Mouse (Mus musculus) CH12.LX (cell line): ENCODE results near the gene B3gnt6. TPM values are rescaled to one million over a fixed set of nuclear protein-coding genes. Genes with fewer than 3 reads are reported as not detected.

Source experiments
- DNase-seq: peaks from one replicate; pipeline ENCODE4 v3.0.0-alpha.2; 2013; ENCODE audit errors: extremely low read depth
- H3K27ac ChIP-seq: 2 replicates; pipeline ENCODE4 v1.5.1; 2012; ENCODE audit warnings: low read depth, mild to moderate bottlenecking, control low read depth, moderate library complexity; ENCODE audit not compliant: insufficient read depth
- H3K27me3 ChIP-seq: replicated peaks from 2 replicates; pipeline ENCODE3; 2012; ENCODE audit warnings: inconsistent platforms
- H3K36me3 ChIP-seq, 2 experiments: replicated peaks in 1 of 2; 2 replicates each; pipeline versions ENCODE3 to v1.6.1; 2012; ENCODE audit warnings: inconsistent platforms in 1 of 2, low read length in 1 of 2, mild to moderate bottlenecking in 1 of 2, mixed read lengths in 1 of 2, moderate library complexity in 1 of 2; ENCODE audit not compliant: control insufficient read depth in 1 of 2, insufficient read depth in 1 of 2
- H3K4me1 ChIP-seq, 2 experiments: 2 replicates each; pipeline ENCODE4 v1.6.1; 2012; ENCODE audit warnings: inconsistent platforms in 1 of 2, moderate library complexity in 1 of 2; ENCODE audit not compliant: insufficient read depth in 2 of 2, control insufficient read depth in 1 of 2
- H3K4me2 ChIP-seq: 2 replicates; pipeline ENCODE4 v1.6.1; 2012; ENCODE audit warnings: low read depth, mild to moderate bottlenecking, control low read depth; ENCODE audit not compliant: poor library complexity, insufficient read depth, severe bottlenecking
- H3K4me3 ChIP-seq, 3 experiments: fragments of 150-350 bp in 1 of 3; sonication (generic) in 1 of 3; replicated peaks in 1 of 3; 2 replicates each; pipeline versions ENCODE3 to v1.5.1; 2011 to 2012; ENCODE audit warnings: low read depth in 2 of 3, low read length in 2 of 3, mild to moderate bottlenecking in 2 of 3, moderate library complexity in 2 of 3, control low read depth in 1 of 3, improper control_type of control experiment in 1 of 3, inconsistent platforms in 1 of 3, mixed read lengths in 1 of 3; ENCODE audit not compliant: poor library complexity in 1 of 3
- H3K79me2 ChIP-seq: replicated peaks from 2 replicates; pipeline ENCODE4 v1.6.1; 2012; ENCODE audit warnings: mild to moderate bottlenecking, moderate library complexity; ENCODE audit not compliant: control insufficient read depth, poor library complexity, insufficient read depth, severe bottlenecking; ENCODE audit errors: extremely low read depth
- H3K9ac ChIP-seq: 2 replicates; pipeline ENCODE4 v1.6.1; 2012; ENCODE audit warnings: low read depth, mild to moderate bottlenecking, control low read depth, moderate library complexity; ENCODE audit not compliant: insufficient read depth
- H3K9me3 ChIP-seq: replicated peaks from 2 replicates; pipeline ENCODE3; 2012; ENCODE audit warnings: low read length, inconsistent platforms, mixed read lengths
- CTCF ChIP-seq, 2 experiments: IDR thresholded peaks in 1 of 2; conservative IDR thresholded peaks in 1 of 2; 2 replicates each; pipeline ENCODE4 v1.5.1; 2011 to 2012; ENCODE audit warnings: low read depth in 2 of 2, low read length in 2 of 2, improper control_type of control experiment in 1 of 2, inconsistent platforms in 1 of 2, mild to moderate bottlenecking in 1 of 2, moderate library complexity in 1 of 2
- IRF4 ChIP-seq: IDR thresholded peaks from 2 replicates; pipeline ENCODE4 v1.6.1; 2014; ENCODE audit warnings: low read depth, mild to moderate bottlenecking, inconsistent platforms, low read length, improper control_type of control experiment
- JUN ChIP-seq: IDR thresholded peaks from 2 replicates; pipeline ENCODE4 v1.6.1; 2011; ENCODE audit warnings: low read depth, mild to moderate bottlenecking, low read length, improper control_type of control experiment, moderate library complexity; ENCODE audit not compliant: insufficient read depth
- KAT2A ChIP-seq: IDR thresholded peaks from 2 replicates; pipeline ENCODE4 v1.6.1; 2012; ENCODE audit warnings: low read length, improper control_type of control experiment, inconsistent platforms; ENCODE audit not compliant: insufficient replicate concordance
- MYC ChIP-seq: IDR thresholded peaks from 2 replicates; pipeline ENCODE4 v1.6.1; 2011; ENCODE audit warnings: low read depth, mild to moderate bottlenecking, improper control_type of control experiment, low read length
- RAD21 ChIP-seq: IDR thresholded peaks from 2 replicates; pipeline ENCODE4 v1.6.1; 2011; ENCODE audit warnings: low read depth, mild to moderate bottlenecking, low read length, improper control_type of control experiment, moderate library complexity
- TBP ChIP-seq: conservative IDR thresholded peaks from 2 replicates; pipeline ENCODE4 v1.6.1; 2011; ENCODE audit warnings: low read depth, low read length, improper control_type of control experiment
- UBTF ChIP-seq: IDR thresholded peaks from 2 replicates; pipeline ENCODE4 v1.6.1; 2012; ENCODE audit warnings: low read depth, mild to moderate bottlenecking, inconsistent platforms, low read length, improper control_type of control experiment, moderate library complexity
- USF1 ChIP-seq: IDR thresholded peaks from 2 replicates; pipeline ENCODE4 v1.6.1; 2014; ENCODE audit warnings: low read depth, mild to moderate bottlenecking, inconsistent platforms, low read length, improper control_type of control experiment
- USF2 ChIP-seq: conservative IDR thresholded peaks from 2 replicates; pipeline ENCODE4 v1.6.1; 2011; ENCODE audit warnings: low read depth, low read length, improper control_type of control experiment
- ZMIZ1 ChIP-seq: IDR thresholded peaks from 2 replicates; pipeline ENCODE4 v1.6.1; 2012; ENCODE audit warnings: low read depth, mild to moderate bottlenecking, inconsistent platforms, low read length, improper control_type of control experiment
- dilution Hi-C: fragments of 300-500 bp; cut with MboI; formaldehyde crosslinking; loops from 2 replicates; pipeline ENCODE4 v1.14.3; 2020; ENCODE audit warnings: low sequenced_read_pairs; ENCODE audit not compliant: extremely low pct_unique_long_range_greater_than_20kb, extremely low pct_ligation_motif_present
- in situ Hi-C: fragments of 300-500 bp; cut with MboI; formaldehyde crosslinking; loops from 3 replicates; pipeline ENCODE4 v1.14.3; 2019; ENCODE audit warnings: low sequenced_read_pairs, low pct_ligation_motif_present, low pct_unique_long_range_greater_than_20kb, mixed read lengths
- polyA plus RNA-seq: library from polyadenylated mRNA; unstranded; fragments of >175 nt; gene quantifications from 2 replicates; pipeline ENCODE4 v1.2.1, GENCODE M21; 2012; ENCODE audit warnings: low read depth; ENCODE audit not compliant: insufficient read length
- total RNA-seq, 2 experiments: library from RNA; depleted of rRNA; stranded (reverse); fragments of 300-350 nt in 1 of 2; fragments of >200 nt in 1 of 2; gene quantifications; 2 replicates each; pipeline ENCODE4 v1.2.3; 2012 to 2014

The B3gnt6 gene
- total and polyA plus RNA-seq, 3 experiments = not detected

GRCm38 (mm10) chr7:98153345-98153744 lies 45.9 kb downstream of the B3gnt6 start:
- Histone ChIP-seq H3K4me2 (no peak overlapping the region), H3K79me2 (no peaks in the 10 kb centered on the region), H3K27me3 (peaks cover 10% of the 10 kb centered on the region), H3K4me3 (no peak overlapping the region), H3K36me3 (no peaks in the 10 kb centered on the region), H3K27ac (no peak overlapping the region), H3K4me1 (peaks cover 0 to 28% of the 10 kb centered on the region in 2 experiments; a peak in 2 of 4 replicates), H3K9me3 (no peaks in the 10 kb centered on the region), H3K9ac (no peak overlapping the region)
- DNase-seq = no peak
- in situ Hi-C loops = loop anchor here (25.0 kb wide), 1 partner anchor 284 kb away; the partner anchor contains the start of gene Gucy2d
- dilution Hi-C loops = no loop called here
- TF ChIP-seq JUN (no peak), CTCF (conservative IDR thresholded peaks at IDR 0.05 in 1 of 2, IDR thresholded peaks at IDR 0.05 in 1 of 2; ENCODE audit: low read depth in 2 of 2, low read length in 2 of 2) (peak in 1 of 2 experiments; percentile 57; a peak in 2 of 4 replicates)

GRCm38 (mm10) chr7:98152400-98152799 lies 46.9 kb downstream of the B3gnt6 start:
- H3K27me3 ChIP-seq = peaks cover 10% of the 10 kb centered on the region
- no peak overlapping the region for H3K4me2 ChIP-seq
- no peak overlapping the region for H3K9ac ChIP-seq
- H3K36me3 ChIP-seq = no peaks in the 10 kb centered on the region
- no peaks in the 10 kb centered on the region for H3K79me2 ChIP-seq
- no peak overlapping the region for H3K27ac ChIP-seq
- dilution Hi-C loops = no loop called here
- TF ChIP-seq KAT2A (no peak), UBTF (no peak), ZMIZ1 (no peak), RAD21 (no peak), IRF4 (no peak), USF2 (no peak), MYC (no peak), USF1 (no peak)
- TF ChIP-seq, all 38 proteins: peak for 0
- Histone ChIP-seq H3K9me3 (no peaks in the 10 kb centered on the region), H3K4me1 (peaks cover under 1 to 23% of the 10 kb centered on the region in 2 experiments; a peak in 3 of 4 replicates), H3K4me3 (no peak overlapping the region)
- in situ Hi-C loops = loop anchor here (25.0 kb wide), 1 partner anchor 285 kb away; the partner anchor contains the start of gene Gucy2d
- DNase-seq = no peak

- DNase-seq = no peak
- dilution Hi-C loops = no loop called here
- Histone ChIP-seq H3K36me3 (no peaks in the 10 kb centered on the region), H3K4me2 (no peak overlapping the region), H3K27me3 (peaks cover 10% of the 10 kb centered on the region), H3K79me2 (no peaks in the 10 kb centered on the region), H3K9me3 (no peaks in the 10 kb centered on the region), H3K9ac (no peak overlapping the region), H3K4me1 (peaks cover 9 to 14% of the 10 kb centered on the region in 2 experiments), H3K27ac (no peak overlapping the region), H3K4me3 (no peak overlapping the region)
- no peak for TF ChIP-seq TBP
- TF ChIP-seq ZMIZ1 = no peak
- TF ChIP-seq MYC = no peak
- TF ChIP-seq JUN = no peak
- peak; percentile 48 for TF ChIP-seq RAD21
- TF ChIP-seq CTCF (conservative IDR thresholded peaks at IDR 0.05 in 1 of 2, IDR thresholded peaks at IDR 0.05 in 1 of 2; ENCODE audit: low read depth in 2 of 2, low read length in 2 of 2) = peak in 1 of 2 experiments; percentile 52; a peak in 2 of 4 replicates
- in situ Hi-C loops = loop anchor here (25.0 kb wide), 1 partner anchor 287 kb away; the partner anchor contains the start of gene Gucy2d
These were observed 48.8 kb downstream of the B3gnt6 start for GRCm38 (mm10) chr7:98150525-98150924.
